Mouse (Mus musculus) lung, embryonic 15.5 days (tissue): Measurements from ENCODE around the gene Gm13275. TPM values are rescaled to one million over a fixed set of nuclear protein-coding genes. Genes with fewer than 3 reads are reported as not detected.
"Not testable (repeated sequence)": the region's sequence is repeated elsewhere in the genome, so short reads cannot be mapped to it uniquely, and the experiment has no call there.

ENCODE experiments used
- ATAC-seq: fragments of 200-750 bp; cut with Nextera tagmentation; 2 replicates; pipeline ENCODE4 v1.8.0; 2017; ENCODE audit warnings: moderate number of reproducible peaks, borderline replicate concordance; ENCODE audit not compliant: low FRiP score, low TSS enrichment; ENCODE audit errors: extremely low read depth
- H3K27ac ChIP-seq: fragments of 300-500 bp; sonication (generic); 2 replicates; pipeline ENCODE4 v1.5.1; 2015; ENCODE audit warnings: moderate library complexity, mild to moderate bottlenecking, inconsistent platforms
- H3K27me3 ChIP-seq: fragments of 300-500 bp; sonication (generic); 2 replicates; pipeline ENCODE4 v1.6.1; 2015; ENCODE audit warnings: inconsistent platforms
- H3K36me3 ChIP-seq: fragments of 300-500 bp; sonication (generic); 2 replicates; pipeline ENCODE4 v1.6.1; 2015; ENCODE audit warnings: inconsistent platforms
- H3K4me1 ChIP-seq: fragments of 300-500 bp; sonication (generic); 2 replicates; pipeline ENCODE4 v1.6.1; 2015; ENCODE audit warnings: inconsistent platforms
- H3K4me2 ChIP-seq: fragments of 300-500 bp; sonication (generic); 2 replicates; pipeline ENCODE4 v1.6.1; 2015; ENCODE audit warnings: inconsistent platforms, mild to moderate bottlenecking, moderate library complexity
- H3K4me3 ChIP-seq: fragments of 300-500 bp; sonication (generic); 2 replicates; pipeline ENCODE4 v1.5.1; 2015; ENCODE audit warnings: mild to moderate bottlenecking, inconsistent platforms
- H3K9ac ChIP-seq: fragments of 300-500 bp; sonication (generic); 2 replicates; pipeline ENCODE4 v1.6.1; 2015; ENCODE audit warnings: inconsistent platforms
- H3K9me3 ChIP-seq: fragments of 300-500 bp; sonication (generic); 2 replicates; pipeline ENCODE4 v1.6.1; 2016; ENCODE audit warnings: inconsistent platforms
- WGBS: fragments of 180-500 bp; shearing (Covaris S2); methylation state at CpG from one replicate; pipeline ENCODE4 v1.1.7; 2015; 5-methylcytosine and 5-hydroxymethylcytosine counted together
- polyA plus RNA-seq: library from polyadenylated mRNA; unstranded; fragments of >200 nt; fragmentation: Nextera tagmentation; extraction: Ambion mirVana; gene quantifications from 2 replicates; pipeline ENCODE4 v1.2.1, GENCODE M21; 2015

Gene Gm13275
- polyA plus RNA-seq, 1 experiment from 2014 or later, result not detected

- WGBS, result no CpG with 5 or more reads among the region's 32 CpGs
- ATAC-seq, H3K27ac ChIP-seq, H3K9ac ChIP-seq, H3K4me2 ChIP-seq, H3K9me3 ChIP-seq, H3K36me3 ChIP-seq, H3K4me3 ChIP-seq, H3K4me1 ChIP-seq, H3K27me3 ChIP-seq: not testable (repeated sequence)
Measured at GRCm38 (mm10) chr4:88773534-88773933, 20.8 kb upstream of the Gm13275 start, which contains the start of gene Gm13290. Gene Gm13290, plus strand, starts transcription at chr4:88773834.

- not testable (repeated sequence) for H3K36me3 ChIP-seq, H3K9ac ChIP-seq, ATAC-seq, H3K27ac ChIP-seq, H3K4me1 ChIP-seq, H3K4me3 ChIP-seq, H3K9me3 ChIP-seq, H3K27me3 ChIP-seq, H3K4me2 ChIP-seq
- whole genome bisulfite sequencing, result no CpG with 5 or more reads among the region's 29 CpGs
Measured at GRCm38 (mm10) chr4:88776622-88777021, 17.7 kb upstream of the Gm13275 start, which contains the start of gene Gm13289. Gene Gm13289, plus strand, starts transcription at chr4:88776922.

GRCm38 (mm10) chr4:88779550-88779949, 14.7 kb upstream of the Gm13275 start, which contains the start of gene Gm13272:
Gene Gm13272, plus strand, starts transcription at chr4:88779850.
- H3K9me3 ChIP-seq, H3K36me3 ChIP-seq, H3K27me3 ChIP-seq, H3K4me1 ChIP-seq, H3K9ac ChIP-seq, H3K4me3 ChIP-seq, H3K27ac ChIP-seq, H3K4me2 ChIP-seq, ATAC-seq: not testable (repeated sequence)
- WGBS, result no CpG with 5 or more reads among the region's 29 CpGs

GRCm38 (mm10) chr4:88780320-88780719, 14.0 kb upstream of the Gm13275 start:
- H3K27ac ChIP-seq, H3K27me3 ChIP-seq, H3K4me2 ChIP-seq, ATAC-seq, H3K4me1 ChIP-seq, H3K36me3 ChIP-seq, H3K9ac ChIP-seq, H3K9me3 ChIP-seq, H3K4me3 ChIP-seq: not testable (repeated sequence)
- 50% methylated on average over 16 of the region's 18 CpGs for WGBS

- Histone ChIP-seq H3K4me3 (peak within 1 kb of the TSS; percentile 23; the same call in 1 of the 2 replicates), H3K4me2 (peak within 1 kb of the TSS; percentile 51), H3K27ac (peak within 1 kb of the TSS; percentile 75; the same call in 1 of the 2 replicates)
- H3K4me1 ChIP-seq, ATAC-seq, H3K9me3 ChIP-seq, H3K27me3 ChIP-seq, H3K36me3 ChIP-seq, H3K9ac ChIP-seq: not testable (repeated sequence)
- WGBS, result 12% methylated on average over 4 of the region's 7 CpGs
Measured at GRCm38 (mm10) chr4:88781831-88782230, 12.5 kb upstream of the Gm13275 start, which contains the start of gene Ifnz. Gene Ifnz, plus strand, starts transcription at chr4:88782131.

- peak overlapping the region; percentile 75; the same call in 1 of the 2 replicates for H3K27ac ChIP-seq
- not testable (repeated sequence) for H3K9ac ChIP-seq, H3K4me1 ChIP-seq, ATAC-seq, H3K9me3 ChIP-seq, H3K36me3 ChIP-seq, H3K27me3 ChIP-seq
- peak overlapping the region; percentile 51 for H3K4me2 ChIP-seq
- WGBS, result 0% methylated on average over 17 of the region's 31 CpGs
- H3K4me3 ChIP-seq, result peak overlapping the region; percentile 23; the same call in 1 of the 2 replicates
Measured at GRCm38 (mm10) chr4:88782335-88782734, 12.0 kb upstream of the Gm13275 start.

GRCm38 (mm10) chr4:88785409-88785808, 8.9 kb upstream of the Gm13275 start, which contains the start of gene Gm13276:
Gene Gm13276, plus strand, starts transcription at chr4:88785709.
- H3K4me3 ChIP-seq, result not testable (repeated sequence)
- WGBS, result no CpG with 5 or more reads among the region's 27 CpGs

GRCm38 (mm10) chr4:88788402-88788801, 5.9 kb upstream of the Gm13275 start, which contains the start of gene Gm13277:
Gene Gm13277, plus strand, starts transcription at chr4:88788632.
- H3K27ac ChIP-seq, H3K9ac ChIP-seq, ATAC-seq, H3K9me3 ChIP-seq, H3K4me1 ChIP-seq, H3K4me2 ChIP-seq, H3K27me3 ChIP-seq, H3K36me3 ChIP-seq, H3K4me3 ChIP-seq: not testable (repeated sequence)
- 0% methylated on average over 4 of the region's 28 CpGs for WGBS

More at GRCm38 (mm10) chr4:88785409-88785808, 8.9 kb upstream of the Gm13275 start, which contains the start of gene Gm13276:
- H3K9me3 ChIP-seq, H3K9ac ChIP-seq, H3K27ac ChIP-seq, H3K36me3 ChIP-seq, H3K4me2 ChIP-seq, H3K27me3 ChIP-seq, ATAC-seq, H3K4me1 ChIP-seq: not testable (repeated sequence)

GRCm38 (mm10) chr4:88791250-88791649, 3.0 kb upstream of the Gm13275 start, which contains the start of gene Gm13278:
Gene Gm13278, plus strand, starts transcription at chr4:88791550.
- H3K4me3 ChIP-seq, H3K27me3 ChIP-seq, H3K4me2 ChIP-seq, H3K27ac ChIP-seq, ATAC-seq, H3K4me1 ChIP-seq, H3K36me3 ChIP-seq, H3K9me3 ChIP-seq, H3K9ac ChIP-seq: not testable (repeated sequence)
- WGBS, result no CpG with 5 or more reads among the region's 28 CpGs

- not testable (repeated sequence) for H3K4me1 ChIP-seq, H3K27ac ChIP-seq, H3K9ac ChIP-seq, H3K27me3 ChIP-seq, H3K9me3 ChIP-seq, H3K36me3 ChIP-seq, ATAC-seq, H3K4me3 ChIP-seq, H3K4me2 ChIP-seq
- no CpG with 5 or more reads among the region's 28 CpGs for WGBS
Measured at GRCm38 (mm10) chr4:88797097-88797496, 2.8 kb downstream of the Gm13275 start, which contains the start of gene Gm13279. Gene Gm13279, plus strand, starts transcription at chr4:88797397.

- ATAC-seq, result not testable (repeated sequence)
Measured at GRCm38 (mm10) chr4:88799365-88799764, 5.1 kb downstream of the Gm13275 start, which contains the start of gene Gm13285. Gene Gm13285, plus strand, starts transcription at chr4:88799665.

GRCm38 (mm10) chr4:88802954-88803353, 8.7 kb downstream of the Gm13275 start, which contains the start of gene Gm13287:
Gene Gm13287, plus strand, starts transcription at chr4:88803254.
- H3K27me3 ChIP-seq, H3K4me1 ChIP-seq, H3K4me3 ChIP-seq, H3K27ac ChIP-seq, H3K9me3 ChIP-seq, ATAC-seq, H3K9ac ChIP-seq, H3K36me3 ChIP-seq: not testable (repeated sequence)
- H3K4me2 ChIP-seq, result peak within 1 kb of the TSS; percentile 29; the same call in 1 of the 2 replicates
- no CpG with 5 or more reads among the region's 29 CpGs for WGBS

More at GRCm38 (mm10) chr4:88799365-88799764, 5.1 kb downstream of the Gm13275 start, which contains the start of gene Gm13285:
- 15% methylated on average over 6 of the region's 7 CpGs for WGBS
- not testable (repeated sequence) for H3K9me3 ChIP-seq, H3K27ac ChIP-seq, H3K4me1 ChIP-seq, H3K36me3 ChIP-seq, H3K9ac ChIP-seq, H3K4me2 ChIP-seq, H3K27me3 ChIP-seq, H3K4me3 ChIP-seq
